11 mouse cellular contexts compared by ENCODE assay signal in the genomic region with DNA sequence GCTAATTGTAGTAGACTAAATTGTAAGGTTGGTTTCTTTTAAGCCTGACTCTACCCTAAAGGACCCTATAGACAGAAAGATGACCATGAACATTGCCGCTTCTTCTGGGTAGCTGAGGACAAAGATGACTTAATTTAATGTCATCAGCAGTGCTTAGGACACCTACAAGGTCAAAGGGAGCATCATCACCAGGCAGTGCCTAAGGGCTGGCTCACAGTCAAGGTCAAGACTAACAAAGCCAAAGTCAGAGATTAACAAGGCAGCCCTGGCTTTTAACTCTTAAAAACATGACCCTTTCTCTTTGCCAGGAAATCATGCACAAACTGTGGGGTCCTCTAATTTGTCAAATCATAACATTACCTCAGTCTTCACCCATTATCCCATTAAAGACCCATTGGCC.
"Had no signal": no experiment of that assay in that cellular context is flagged by ENCODE, and none has a peak within 500 bp of the region (broad histone marks: within the 10 kb centered on the region; RNA-seq: fewer than 3 reads in every experiment).

No protein-coding gene starts in this region.

- DNase-seq: liver, postnatal 0 days; lung, adult 2 months; lung, postnatal 14 days; lung, postnatal 36 days; midbrain, embryonic 14.5 days; retina, postnatal 1 day; right cerebral cortex, adult 18-20 months; right cerebral cortex, postnatal 14 days; thymus, adult 2 months; thymus, postnatal 25 days; thymus, postnatal 4 days had no signal
